Mouse (Mus musculus): ENCODE results near the gene Pla2g2e. TPM values are rescaled to one million over a fixed set of nuclear protein-coding genes. Genes with fewer than 3 reads are reported as not detected.

Pla2g2e gene
- polyA plus RNA-seq (2012; rRNA removed) = not detected in 2 replicates

DNA sequence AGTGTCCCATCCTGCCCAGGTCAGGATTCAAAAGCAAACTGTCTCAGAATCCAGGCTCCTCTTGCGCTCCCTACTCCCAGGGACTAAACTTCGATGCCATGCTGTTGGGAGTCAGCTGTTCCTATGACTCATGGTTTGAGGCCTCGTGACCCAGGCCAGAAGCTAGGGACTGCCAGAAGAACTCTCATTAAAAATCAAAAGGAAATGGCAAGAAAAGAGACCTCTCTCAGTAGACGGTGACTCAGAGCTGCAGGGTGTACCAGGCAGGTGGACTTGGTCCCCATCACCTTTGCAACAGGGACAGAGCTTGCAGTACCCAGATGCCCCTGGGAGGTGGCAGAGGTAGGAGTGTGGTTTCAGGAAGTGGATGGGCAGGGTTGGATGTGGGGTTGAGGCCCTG lies at the start of gene Pla2g2e:
Pla2g2e (plus strand) TSS at position 212 of the 400 bp plus-strand sequence.

DNA sequence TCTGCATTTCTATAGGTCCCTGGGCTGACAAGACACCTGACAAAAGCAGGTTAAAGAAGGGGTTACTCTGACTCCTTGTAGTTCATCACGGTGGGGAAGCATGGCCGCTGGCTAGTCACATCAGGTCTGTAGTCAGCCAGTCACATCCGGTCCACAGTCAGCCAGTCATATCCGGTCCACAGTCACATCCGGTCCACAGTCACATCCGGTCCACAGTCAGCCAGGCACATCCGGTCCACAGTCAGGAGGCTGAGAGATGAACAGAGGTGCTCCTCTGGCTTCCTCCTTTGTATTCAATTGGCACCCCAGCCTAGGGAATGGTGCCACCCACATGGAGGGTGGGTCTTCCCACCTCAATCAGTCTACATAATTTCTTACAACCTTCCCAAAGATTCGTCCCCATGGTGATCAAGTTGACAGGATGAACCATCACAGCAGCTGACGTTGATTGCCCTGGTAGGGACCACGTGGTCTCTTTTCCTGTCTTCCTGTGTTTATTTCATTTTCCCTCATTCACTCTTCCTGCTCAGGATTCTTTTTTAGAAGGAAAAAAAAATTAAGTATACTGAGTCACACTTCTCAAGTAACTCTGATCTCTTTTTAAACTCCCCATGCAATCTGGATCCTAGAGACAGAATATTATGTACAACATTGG lies 14.3 kb upstream of the Pla2g2e start, which contains the start of gene Pla2g5:
Pla2g5 (minus strand) TSS at position 139 of the 655 bp plus-strand sequence.

DNA sequence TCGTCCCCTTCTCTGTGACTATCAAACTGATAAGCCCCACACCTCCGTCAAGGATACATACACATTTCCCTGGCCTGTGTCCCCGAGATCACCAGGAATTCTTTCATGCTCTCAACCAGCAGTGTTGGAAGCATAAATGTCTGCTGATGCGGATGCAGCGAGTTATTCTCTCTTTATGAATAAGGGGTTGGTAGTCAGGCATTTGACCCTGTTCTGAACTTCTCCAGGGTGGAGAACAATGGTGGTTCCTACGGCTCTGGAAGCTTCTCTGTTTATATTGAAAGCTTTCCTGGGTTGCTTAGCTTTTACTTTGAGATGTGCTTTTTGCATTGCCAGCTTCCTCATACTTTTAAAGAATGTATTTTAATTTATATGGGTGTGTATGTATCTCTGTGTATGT lies 3.9 kb upstream of the Pla2g2e start, which contains the start of gene Gm13030:
Gm13030 (minus strand) TSS at position 101 of the 400 bp plus-strand sequence.

DNA sequence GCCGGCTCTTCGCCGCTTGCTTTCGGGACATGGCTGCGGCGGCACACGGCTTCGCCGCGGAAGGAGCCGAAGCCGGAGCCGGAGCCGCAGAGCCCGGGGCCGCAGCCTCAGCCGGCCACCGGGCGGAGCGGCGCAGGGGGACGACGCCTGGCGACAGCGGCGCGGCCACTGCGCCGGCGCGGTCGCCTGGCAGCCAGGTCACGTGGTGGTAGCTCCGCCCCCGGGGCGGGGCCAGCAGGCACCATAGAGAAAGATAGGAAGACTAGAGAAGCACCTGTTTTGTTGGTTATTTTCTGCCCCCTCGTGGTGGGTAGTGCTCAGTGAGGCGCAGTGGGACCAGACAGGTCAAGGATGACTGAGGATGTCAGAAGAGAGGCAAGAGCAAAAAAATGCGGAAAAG lies 36.1 kb downstream of the Pla2g2e start, which contains the start of gene Otud3:
Otud3 (minus strand) TSS at position 149 of the 400 bp plus-strand sequence.

Other genes starting within 250 kb of the Pla2g2e start
- not detected in 2 replicates for gene Vwa5b1, start 242.1 kb upstream of the Pla2g2e start, polyA plus RNA-seq (2012; rRNA removed)
- 0.02 TPM in 1 of 2 replicates, not detected in the other for gene Pla2g2c, start 153.2 kb upstream of the Pla2g2e start, polyA plus RNA-seq (2012; rRNA removed)
- gene Ubxn10, start 140.8 kb upstream of the Pla2g2e start, polyA plus RNA-seq (2012; rRNA removed) = 0.06 and 0.10 TPM in 2 replicates
- gene Pla2g2f, start 120.3 kb upstream of the Pla2g2e start, polyA plus RNA-seq (2012; rRNA removed) = 0.01 and 0.02 TPM in 2 replicates
- 0.05 and 0.06 TPM in 2 replicates for gene Pla2g2d, start 102.2 kb upstream of the Pla2g2e start, polyA plus RNA-seq (2012; rRNA removed)
- gene Pla2g5, start 14.5 kb upstream of the Pla2g2e start, polyA plus RNA-seq (2012; rRNA removed) = 0.05 TPM in 1 of 2 replicates, not detected in the other
- gene Gm13030, start 4.0 kb upstream of the Pla2g2e start, polyA plus RNA-seq (2012; rRNA removed) = not detected in 2 replicates
- gene Otud3, start 36.0 kb downstream of the Pla2g2e start, polyA plus RNA-seq (2012; rRNA removed) = 1.6 and 2.1 TPM in 2 replicates
- gene Rnf186, start 89.2 kb downstream of the Pla2g2e start, polyA plus RNA-seq (2012; rRNA removed) = 1.5 and 2.1 TPM in 2 replicates
- gene Tmco4, start 94.9 kb downstream of the Pla2g2e start, polyA plus RNA-seq (2012; rRNA removed) = 4.7 and 4.8 TPM in 2 replicates
- gene Htr6, start 197.6 kb downstream of the Pla2g2e start, polyA plus RNA-seq (2012; rRNA removed) = not detected in 2 replicates
- gene Nbl1, start 215.1 kb downstream of the Pla2g2e start, polyA plus RNA-seq (2012; rRNA removed) = 2.4 and 2.5 TPM in 2 replicates

Measured in liver, embryonic 18 days (tissue).